Mouse (Mus musculus): Measurements from ENCODE around the gene Nsf. TPM values are rescaled to one million over a fixed set of nuclear protein-coding genes. Genes with fewer than 3 reads are reported as not detected.

The Nsf gene
- polyA plus RNA-seq, 1 experiment from 2014 or later = 49.7 TPM

DNA sequence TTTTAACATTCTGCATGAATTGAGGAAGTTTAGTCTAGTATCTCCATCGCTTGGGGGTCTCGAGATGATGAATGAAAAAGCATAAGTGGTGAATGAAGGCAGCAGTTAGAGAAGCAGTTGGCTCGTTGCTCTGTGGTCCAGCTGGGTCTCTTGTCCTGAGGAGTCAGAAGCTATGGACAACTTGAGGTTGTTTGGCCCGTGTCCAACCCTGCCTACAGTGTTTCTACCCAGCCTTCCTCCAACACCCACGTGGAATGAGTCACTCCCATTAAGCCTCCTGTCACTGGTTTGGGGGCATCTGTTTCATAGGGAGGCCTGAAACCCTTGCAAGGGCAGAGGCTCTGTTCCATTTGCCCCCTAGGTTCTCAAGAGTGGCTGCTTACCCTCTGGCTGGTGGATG lies 163.9 kb downstream of the Nsf start:
- ATAC-seq (ENCODE audit: insufficient number of reproducible peaks, low FRiP score, low TSS enrichment, low read depth) = no peak
- Histone ChIP-seq H3K4me2 (no peak overlapping the region), H3K27me3 (peaks cover 20% of the 10 kb centered on the region), H3K27ac (no peak overlapping the region), H3K36me3 (no peaks in the 10 kb centered on the region), H3K9me3 (no peaks in the 10 kb centered on the region), H3K4me3 (no peak overlapping the region), H3K4me1 (no peaks in the 10 kb centered on the region), H3K9ac (no peak overlapping the region)
- 66% methylated on average over 5 of the region's 5 CpGs for WGBS

DNA sequence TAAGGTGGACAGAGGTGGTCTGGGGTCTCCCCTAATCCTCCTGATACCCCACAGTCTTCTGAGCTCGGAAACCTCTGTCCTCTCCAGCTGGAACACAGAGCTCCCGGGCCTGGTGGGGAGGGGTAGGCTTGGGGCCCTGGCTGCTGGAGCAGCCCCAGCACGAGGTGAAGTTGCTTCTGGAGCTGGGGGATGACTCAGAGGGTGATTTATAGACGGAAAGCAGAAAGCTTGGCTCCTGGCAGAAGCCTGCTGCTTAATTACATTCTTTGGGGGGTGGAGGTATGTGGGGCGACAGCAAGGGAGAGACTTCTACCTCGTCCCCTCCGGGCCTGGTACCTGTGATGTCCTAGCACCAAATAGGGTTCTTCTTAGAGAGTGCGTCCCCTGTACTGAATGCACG lies 173.7 kb downstream of the Nsf start:
- no peak overlapping the region for H3K4me3 ChIP-seq
- 21% methylated on average over 9 of the region's 9 CpGs for WGBS
- H3K36me3 ChIP-seq = no peaks in the 10 kb centered on the region
- H3K27me3 ChIP-seq = peaks cover 28% of the 10 kb centered on the region
- no peaks in the 10 kb centered on the region for H3K9me3 ChIP-seq
- H3K9ac ChIP-seq = no peak overlapping the region
- no peak overlapping the region for H3K4me2 ChIP-seq
- H3K27ac ChIP-seq = no peak overlapping the region
- H3K4me1 ChIP-seq = peaks cover 9% of the 10 kb centered on the region
- peak; percentile 49; the same call in 1 of the 2 replicates for ATAC-seq (ENCODE audit: insufficient number of reproducible peaks, low FRiP score, low TSS enrichment, low read depth)

DNA sequence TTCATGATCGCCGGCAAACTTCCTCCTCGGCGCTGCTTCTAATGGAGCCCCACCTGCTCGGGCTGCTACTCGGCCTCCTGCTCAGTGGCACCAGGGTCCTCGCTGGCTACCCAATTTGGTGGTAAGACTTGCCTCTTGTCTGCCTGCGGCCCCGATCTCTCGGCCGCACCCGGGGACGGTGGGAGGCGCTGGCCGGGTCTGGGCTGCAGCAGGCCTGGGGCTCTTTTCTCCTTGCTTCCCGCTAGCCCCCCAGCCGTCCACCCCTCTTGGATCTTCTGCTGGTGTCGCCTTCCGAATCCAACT lies 179.7 kb downstream of the Nsf start:
- no peak for ATAC-seq (ENCODE audit: insufficient number of reproducible peaks, low FRiP score, low TSS enrichment, low read depth)
- peak overlapping the region; percentile 39 for H3K4me3 ChIP-seq
- no peaks in the 10 kb centered on the region for H3K36me3 ChIP-seq
- H3K27me3 ChIP-seq = peaks cover 80% of the 10 kb centered on the region
- 2% methylated on average over 19 of the region's 19 CpGs for WGBS
- peaks cover 37% of the 10 kb centered on the region for H3K4me1 ChIP-seq
- H3K4me2 ChIP-seq = peak overlapping the region; percentile 59
- no peaks in the 10 kb centered on the region for H3K9me3 ChIP-seq
- peak overlapping the region; percentile 7; the same call in 1 of the 2 replicates for H3K27ac ChIP-seq
- no peak overlapping the region for H3K9ac ChIP-seq

DNA sequence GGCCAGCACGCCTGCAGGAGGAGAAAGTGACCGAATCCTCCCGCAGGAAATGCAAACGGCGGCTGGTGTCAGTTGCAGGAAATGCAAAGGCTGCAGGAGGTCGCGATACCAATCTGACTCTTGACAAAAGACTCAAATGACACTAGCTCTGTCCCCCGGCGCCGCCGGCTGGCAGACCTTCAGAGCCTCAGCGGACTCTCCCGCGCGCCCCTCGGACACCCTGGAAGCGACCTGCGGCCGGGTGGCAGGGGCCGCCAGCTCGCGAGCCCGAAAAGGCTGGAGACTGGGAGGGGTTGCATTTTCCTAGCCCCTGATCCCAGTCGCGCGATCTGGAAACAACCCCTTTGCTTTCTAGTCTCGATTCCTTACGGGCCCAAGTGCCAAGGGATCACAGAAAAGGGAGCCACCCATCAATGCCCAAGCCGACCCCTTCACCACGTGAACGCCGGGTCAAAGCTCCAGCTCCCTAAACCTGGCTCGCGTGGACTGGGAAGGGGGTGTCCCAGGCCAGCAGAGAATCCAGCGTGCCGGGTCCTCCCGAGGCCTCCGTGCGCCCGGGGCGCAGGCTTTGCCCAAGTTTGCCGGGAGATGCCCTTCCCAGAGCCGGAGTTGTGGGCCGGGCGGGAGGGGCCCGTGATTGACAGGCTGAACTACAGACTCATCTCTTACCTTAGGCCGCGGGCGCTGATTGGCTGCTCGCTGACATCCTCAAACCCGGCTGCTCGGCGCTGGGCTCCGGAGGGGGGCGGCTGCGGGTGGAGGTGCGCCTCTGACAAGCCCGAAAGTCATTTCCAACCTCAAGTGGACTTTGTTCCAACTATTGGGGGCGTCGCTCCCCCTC lies 180.2 kb downstream of the Nsf start, which contains the start of gene Wnt3:
TSS of gene Wnt3 (plus strand) at position 764 of the 841 bp plus-strand sequence.
- Histone ChIP-seq H3K36me3 (no peaks in the 10 kb centered on the region), H3K4me2 (peak within 1 kb of the TSS; percentile 59), H3K4me3 (peak within 1 kb of the TSS; percentile 39), H3K27ac (peak within 1 kb of the TSS; percentile 11), H3K9ac (peak within 1 kb of the TSS; percentile 15; the same call in 1 of the 2 replicates), H3K27me3 (peaks cover 86% of the 10 kb centered on the region), H3K4me1 (peaks cover 37% of the 10 kb centered on the region), H3K9me3 (no peaks in the 10 kb centered on the region)
- WGBS = under 1% methylated on average over 60 of the region's 60 CpGs
- no peak for ATAC-seq (ENCODE audit: insufficient number of reproducible peaks, low FRiP score, low TSS enrichment, low read depth)

DNA sequence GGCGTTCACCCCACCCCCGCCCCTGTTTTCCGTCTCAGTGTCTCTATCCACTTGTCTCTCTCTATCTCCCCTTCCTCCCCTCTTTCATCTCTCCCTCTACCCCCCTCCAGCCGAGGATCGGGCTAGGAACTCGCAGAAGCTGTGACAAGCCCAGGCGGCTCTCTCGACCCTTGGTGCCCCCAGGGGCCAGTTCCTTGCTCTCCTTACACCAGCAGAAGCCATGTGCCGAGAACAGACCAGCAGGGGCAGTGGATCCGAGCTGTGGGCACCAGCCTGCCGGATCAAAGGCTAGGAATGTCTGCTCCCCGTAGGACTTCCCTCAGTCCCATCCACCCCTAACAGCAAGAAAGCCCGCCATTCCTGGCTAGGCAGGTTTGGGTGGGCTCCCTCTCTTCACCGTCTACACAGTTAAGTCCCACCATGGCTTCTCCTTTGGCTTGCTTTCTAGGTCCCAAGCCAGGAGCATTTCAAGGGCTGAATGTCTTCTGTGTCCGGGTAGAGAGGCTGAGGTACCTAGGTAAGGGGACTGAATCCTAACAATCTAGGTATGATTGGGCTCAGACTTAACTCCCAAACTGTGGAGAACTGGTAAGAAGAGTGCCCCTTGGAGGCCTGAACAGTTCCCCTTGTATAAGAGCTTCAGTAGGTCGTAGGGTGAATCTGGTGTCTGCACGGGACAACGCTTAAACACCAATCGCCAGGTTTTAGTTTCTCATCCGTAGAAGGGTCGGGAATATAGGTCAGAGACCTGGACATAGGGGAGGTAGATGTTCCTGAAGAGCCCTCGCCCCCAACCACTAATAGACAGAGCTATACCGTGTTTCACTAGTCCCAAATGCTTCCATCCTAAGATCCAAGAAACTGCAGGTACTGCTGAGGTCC lies 181.1 kb downstream of the Nsf start:
- WGBS = 1% methylated on average over 23 of the region's 23 CpGs
- H3K4me2 ChIP-seq = peak overlapping the region; percentile 59
- H3K4me3 ChIP-seq = peak overlapping the region; percentile 39
- H3K36me3 ChIP-seq = no peaks in the 10 kb centered on the region
- peaks cover 37% of the 10 kb centered on the region for H3K4me1 ChIP-seq
- H3K27me3 ChIP-seq = peaks cover 92% of the 10 kb centered on the region
- no peak for ATAC-seq (ENCODE audit: insufficient number of reproducible peaks, low FRiP score, low TSS enrichment, low read depth)
- H3K27ac ChIP-seq = no peak overlapping the region
- H3K9me3 ChIP-seq = no peaks in the 10 kb centered on the region
- no peak overlapping the region for H3K9ac ChIP-seq

Other genes with a start within 250 kb of the Nsf start
- 0.51 and 0.76 TPM in 2 replicates for gene Wnt9b, start 204.2 kb downstream of the Nsf start, polyA plus RNA-seq (2015; fragmentation: Nextera tagmentation; extraction: Ambion mirVana)
- gene Wnt3, start 179.9 kb downstream of the Nsf start, polyA plus RNA-seq (2015; fragmentation: Nextera tagmentation; extraction: Ambion mirVana) = 19.7 and 22.6 TPM in 2 replicates
- 71.0 and 71.2 TPM in 2 replicates for gene Arf2, start 12.7 kb upstream of the Nsf start, polyA plus RNA-seq (2015; fragmentation: Nextera tagmentation; extraction: Ambion mirVana)
- not detected in 2 replicates for gene Crhr1, start 178.8 kb upstream of the Nsf start, polyA plus RNA-seq (2015; fragmentation: Nextera tagmentation; extraction: Ambion mirVana)
- gene Sppl2c, start 232.3 kb upstream of the Nsf start, polyA plus RNA-seq (2015; fragmentation: Nextera tagmentation; extraction: Ambion mirVana) = not detected in 2 replicates